Mouse (Mus musculus): ENCODE measurements at regions not wholly inside any gene's neighbourhood (a gene's known extent, or its start where the extent isn't known, plus 50 kb on each side); places are given as distances from the start of the nearest gene placed in this dataset.

DNA sequence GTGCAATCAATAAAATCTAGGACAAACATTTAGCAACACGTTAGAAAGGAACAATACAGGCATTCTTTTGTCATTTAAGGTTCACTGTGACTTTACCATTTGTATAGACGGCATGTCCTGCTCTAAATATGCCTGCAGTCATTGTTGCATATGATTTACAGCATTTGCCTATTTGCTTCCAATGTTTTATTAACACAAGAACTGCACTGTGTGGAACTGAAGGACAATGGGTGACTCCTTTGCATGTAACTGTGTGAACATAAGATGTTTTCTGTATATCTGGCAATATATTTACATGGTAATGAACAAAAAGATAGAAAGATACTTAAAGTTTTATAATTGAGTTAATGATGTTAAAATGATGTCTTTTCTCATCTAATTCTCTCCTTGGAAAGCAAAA is 57.1 kb downstream of the Pou4f1 start:
- no peak for TF ChIP-seq POLR2A (IDR thresholded peaks at IDR 0.05; ENCODE audit: low read depth, low read length)
- no peak for TF ChIP-seq CTCF (IDR thresholded peaks at IDR 0.05; ENCODE audit: extremely low read depth, insufficient read length, insufficient replicate concordance, low read depth, low read length)
